ENCODE assay signal across 15 mouse cellular contexts in the genomic region with DNA sequence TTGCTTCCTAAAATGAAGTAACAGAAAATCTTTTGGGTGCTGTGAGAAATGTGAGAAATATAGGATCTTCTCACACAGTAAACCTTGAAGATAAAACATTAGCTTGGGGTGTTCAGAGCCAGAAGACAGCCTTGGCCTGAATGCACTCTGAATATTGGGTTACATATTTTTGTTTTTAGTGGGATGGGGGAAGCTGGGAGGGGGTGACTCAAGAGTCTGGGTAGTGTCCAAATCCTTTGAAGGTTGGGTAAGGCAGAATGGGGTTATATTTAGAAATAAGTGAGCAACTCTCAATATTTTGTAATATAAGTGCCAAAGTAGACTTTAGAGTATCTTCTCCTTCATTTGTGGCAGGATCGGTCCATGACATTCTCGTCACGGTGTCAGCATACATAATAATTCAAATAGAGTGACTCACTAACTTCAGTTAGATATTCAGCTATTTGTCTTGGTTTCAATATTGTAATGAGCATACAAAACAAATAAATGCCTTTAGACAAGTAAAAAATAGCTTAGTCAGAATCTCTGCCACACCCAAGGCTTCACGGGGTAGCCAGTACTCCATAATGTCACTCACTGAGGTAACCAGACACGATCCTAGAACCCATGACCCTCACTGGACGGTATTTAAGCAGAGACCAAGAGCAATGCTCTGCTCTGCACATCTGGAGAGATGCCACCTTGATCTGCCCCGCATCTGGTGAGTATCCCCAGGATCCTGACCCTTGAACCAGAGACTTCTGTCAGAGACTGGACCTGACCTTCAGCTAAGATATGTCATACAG.
DNase-seq lines count a peak whose midpoint lies in the region; ATAC-seq lines count a peak whose summit lies in the region.
"Had no signal": no experiment of that assay in that cellular context is flagged by ENCODE, and none has a peak within 500 bp of the region (broad histone marks: within the 10 kb centered on the region; RNA-seq: fewer than 3 reads in every experiment).

No protein-coding gene starts in this region.

- WGBS in midbrain, embryonic 10.5 days: 93% methylated on average over 7 of the region's 7 CpGs
- WGBS in neural tube, embryonic 15.5 days: 91% methylated on average over 7 of the region's 7 CpGs

- H3K9ac ChIP-seq in neural tube, embryonic 15.5 days (replicated peaks): no peak overlapping the region
- H3K9ac ChIP-seq: embryonic facial prominence, embryonic 12.5 days; lung, embryonic 14.5 days; midbrain, embryonic 12.5 days had no signal

- DNase-seq in gastrocnemius, adult 18-20 months (ENCODE audit: low spot score): peak; percentile 10
- no peak for DNase-seq in gastrocnemius, postnatal 25 days
- peak; percentile 53 for DNase-seq in adipocyte (ENCODE audit: low spot score)
- DNase-seq in fibroblast of lung, adult 2 months (ENCODE audit: low read depth): peak; percentile 65
- no peak for DNase-seq in ovary, postnatal 14 days (ENCODE audit: low spot score)
- DNase-seq in midbrain, embryonic 10.5 days (ENCODE audit: low spot score): no peak
- DNase-seq: B cell, adult 2 months; heart, postnatal 36 days; lung, embryonic 14.5 days; spleen, adult 18-20 months had no signal

- no peaks in the 10 kb centered on the region for H3K9me3 ChIP-seq in midbrain, embryonic 10.5 days (replicated peaks)
- no peaks in the 10 kb centered on the region for H3K9me3 ChIP-seq in neural tube, embryonic 15.5 days (replicated peaks)
- H3K9me3 ChIP-seq: embryonic facial prominence, embryonic 12.5 days; midbrain, embryonic 12.5 days had no signal

- H3K27ac ChIP-seq in midbrain, embryonic 10.5 days (replicated peaks): no peak overlapping the region
- no peak overlapping the region for H3K27ac ChIP-seq in neural tube, embryonic 15.5 days (replicated peaks)
- H3K27ac ChIP-seq: embryonic facial prominence, embryonic 12.5 days; midbrain, embryonic 12.5 days had no signal

- H3K36me3 ChIP-seq in midbrain, embryonic 10.5 days: no peaks in the 10 kb centered on the region
- H3K36me3 ChIP-seq in neural tube, embryonic 15.5 days: no peaks in the 10 kb centered on the region
- H3K36me3 ChIP-seq: embryonic facial prominence, embryonic 12.5 days; midbrain, embryonic 12.5 days had no signal

- no peak overlapping the region for H3K4me3 ChIP-seq in midbrain, embryonic 10.5 days
- H3K4me3 ChIP-seq in neural tube, embryonic 15.5 days (replicated peaks): no peak overlapping the region
- H3K4me3 ChIP-seq: embryonic facial prominence, embryonic 12.5 days; midbrain, embryonic 12.5 days had no signal

- ATAC-seq in megakaryocyte, adult 5-6 weeks (ENCODE audit: poor library complexity, severe bottlenecking): peak; percentile 67
- no peak for ATAC-seq in neural tube, embryonic 15.5 days (ENCODE audit: low FRiP score)
- ATAC-seq: forebrain, embryonic 14.5 days had no signal

- H3K4me1 ChIP-seq in midbrain, embryonic 10.5 days: peaks cover 7% of the 10 kb centered on the region
- H3K4me1 ChIP-seq in neural tube, embryonic 15.5 days: 0 out of 2 replicates have a peak, but pooled peaks cover 4% of the 10 kb centered on the region

- no peak overlapping the region for H3K4me2 ChIP-seq in neural tube, embryonic 15.5 days
- H3K4me2 ChIP-seq: embryonic facial prominence, embryonic 12.5 days; lung, embryonic 14.5 days; midbrain, embryonic 12.5 days had no signal

- H3K27me3 ChIP-seq in midbrain, embryonic 10.5 days (ENCODE audit: low read depth, poor library complexity, severe bottlenecking): no peaks in the 10 kb centered on the region
- H3K27me3 ChIP-seq in neural tube, embryonic 15.5 days (replicated peaks): no peaks in the 10 kb centered on the region
- H3K27me3 ChIP-seq: embryonic facial prominence, embryonic 12.5 days; midbrain, embryonic 12.5 days had no signal

Comparison
In these comparisons a context has a peak if more than half of its experiments do, and no peak if none do; other contexts are left out.
1. DNase-seq: peak in gastrocnemius, adult 18-20 months (single experiment), adipocyte (single experiment) and fibroblast of lung, adult 2 months (single experiment); none in gastrocnemius, postnatal 25 days (single experiment), ovary, postnatal 14 days (single experiment) and midbrain, embryonic 10.5 days (single experiment).